Mouse (Mus musculus) neural tube, embryonic 13.5 days (tissue): ENCODE results near the gene Arf4. TPM values are rescaled to one million over a fixed set of nuclear protein-coding genes. Genes with fewer than 3 reads are reported as not detected.

Experiments used
- ATAC-seq: fragments of 200-750 bp; cut with Nextera tagmentation; 2 replicates; pipeline ENCODE4 v1.8.0; 2017; ENCODE audit warnings: low read depth, mild to moderate bottlenecking, moderate TSS enrichment, moderate library complexity
- H3K27ac ChIP-seq: fragments of 300-500 bp; sonication (generic); replicated peaks from 2 replicates; pipeline ENCODE4 v1.5.1; 2015; ENCODE audit warnings: moderate library complexity, mild to moderate bottlenecking, inconsistent platforms
- H3K27me3 ChIP-seq: fragments of 300-500 bp; sonication (generic); 2 replicates; pipeline ENCODE4 v1.6.1; 2015; ENCODE audit warnings: mild to moderate bottlenecking, inconsistent platforms
- H3K36me3 ChIP-seq: fragments of 300-500 bp; sonication (generic); 2 replicates; pipeline ENCODE4 v1.6.1; 2015; ENCODE audit warnings: mild to moderate bottlenecking, inconsistent platforms
- H3K4me1 ChIP-seq: fragments of 300-500 bp; sonication (generic); replicated peaks from 2 replicates; pipeline ENCODE4 v1.6.1; 2015; ENCODE audit warnings: inconsistent platforms
- H3K4me2 ChIP-seq: fragments of 300-500 bp; sonication (generic); 2 replicates; pipeline ENCODE4 v1.6.1; 2015; ENCODE audit warnings: inconsistent platforms, mild to moderate bottlenecking, moderate library complexity
- H3K4me3 ChIP-seq: fragments of 300-500 bp; sonication (generic); 2 replicates; pipeline ENCODE4 v1.5.1; 2015; ENCODE audit warnings: mild to moderate bottlenecking, inconsistent platforms
- H3K9ac ChIP-seq: fragments of 300-500 bp; sonication (generic); 2 replicates; pipeline ENCODE4 v1.6.1; 2015; ENCODE audit warnings: moderate library complexity, mild to moderate bottlenecking, inconsistent platforms
- H3K9me3 ChIP-seq: fragments of 300-500 bp; sonication (generic); 2 replicates; pipeline ENCODE4 v1.6.1; 2016; ENCODE audit warnings: inconsistent platforms
- WGBS: fragments of 180-500 bp; shearing (Covaris S2); methylation state at CpG from one replicate; pipeline ENCODE4 v1.1.7; 2015; 5-methylcytosine and 5-hydroxymethylcytosine counted together
- polyA plus RNA-seq: library from polyadenylated mRNA; unstranded; fragments of >200 nt; fragmentation: Nextera tagmentation; extraction: Ambion mirVana; gene quantifications from 2 replicates; pipeline ENCODE4 v1.2.1, GENCODE M21; 2015

Gene Arf4
- polyA plus RNA-seq, 1 experiment from 2014 or later, result 647 TPM

DNA sequence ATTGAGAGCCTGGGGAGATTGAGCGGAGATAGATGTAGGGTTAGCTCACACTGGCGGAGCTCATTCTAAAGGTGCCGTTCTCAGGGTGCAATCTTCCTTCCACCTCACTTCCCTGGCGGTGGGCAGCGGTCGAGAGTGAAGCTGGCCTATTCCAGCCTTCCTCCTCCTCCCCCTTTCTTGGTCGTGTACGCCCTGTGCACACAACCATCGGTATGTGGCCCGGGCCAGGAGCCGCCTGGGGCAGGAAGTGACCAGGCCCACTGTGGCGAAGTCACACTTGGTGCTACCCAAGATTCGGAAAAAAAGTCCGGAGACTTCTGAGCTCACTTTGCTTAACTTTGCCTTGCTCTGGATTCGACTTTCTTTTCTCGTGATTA lies 822 bp downstream of the Arf4 start:
- WGBS, result under 1% methylated on average over 16 of the region's 16 CpGs
- H3K27me3 ChIP-seq, result no peaks in the 10 kb centered on the region
- ATAC-seq, result peak; percentile 13

DNA sequence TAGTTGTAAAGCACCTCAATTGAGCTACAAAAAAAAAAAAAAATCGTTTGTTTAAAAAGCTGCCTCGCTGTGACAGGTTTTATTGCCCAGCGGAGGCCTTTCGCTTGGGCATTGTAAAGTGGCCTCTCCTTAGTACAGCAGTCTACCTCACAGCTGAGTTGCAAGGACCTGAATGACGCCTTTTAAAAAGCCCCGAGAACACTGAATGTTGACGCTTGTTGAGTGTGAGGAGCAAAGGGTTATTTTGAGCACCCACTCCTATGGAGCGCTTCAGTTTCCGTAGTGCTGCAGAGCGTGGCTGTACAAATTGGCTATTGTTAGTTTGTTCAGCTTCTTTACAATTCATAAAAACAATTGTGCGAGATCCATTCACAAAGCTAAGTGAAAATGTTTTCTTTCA lies 1.4 kb downstream of the Arf4 start:
- H3K27me3 ChIP-seq, result no peaks in the 10 kb centered on the region
- H3K27ac ChIP-seq, result peak overlapping the region; percentile 98
- H3K9me3 ChIP-seq, result no peaks in the 10 kb centered on the region
- ATAC-seq, result no peak
- 2% methylated on average over 11 of the region's 11 CpGs for WGBS
- peak overlapping the region; percentile 98 for H3K9ac ChIP-seq
- peak overlapping the region; percentile 88 for H3K4me2 ChIP-seq
- peaks cover 42% of the 10 kb centered on the region for H3K4me1 ChIP-seq
- peak overlapping the region; percentile 87 for H3K4me3 ChIP-seq
- H3K36me3 ChIP-seq, result no peaks in the 10 kb centered on the region

More for the DNA sequence above, 822 bp downstream of the Arf4 start:
- Histone ChIP-seq H3K4me2 (peak overlapping the region; percentile 88), H3K9ac (peak overlapping the region; percentile 98), H3K36me3 (no peaks in the 10 kb centered on the region), H3K9me3 (no peaks in the 10 kb centered on the region), H3K27ac (peak overlapping the region; percentile 98), H3K4me1 (peaks cover 41% of the 10 kb centered on the region), H3K4me3 (peak overlapping the region; percentile 87)

GRCm38 (mm10) chr14:26639961-26640360 lies 2.1 kb downstream of the Arf4 start:
- no peaks in the 10 kb centered on the region for H3K36me3 ChIP-seq
- no peaks in the 10 kb centered on the region for H3K27me3 ChIP-seq
- peak overlapping the region; percentile 87 for H3K4me3 ChIP-seq
- no peaks in the 10 kb centered on the region for H3K9me3 ChIP-seq
- H3K27ac ChIP-seq, result no peak overlapping the region; the same call in 1 of the 2 replicates
- H3K4me2 ChIP-seq, result peak overlapping the region; percentile 88
- ATAC-seq, result no peak
- WGBS, result 48% methylated on average over 2 of the region's 2 CpGs
- H3K4me1 ChIP-seq, result peaks cover 45% of the 10 kb centered on the region
- peak overlapping the region; percentile 98 for H3K9ac ChIP-seq

GRCm38 (mm10) chr14:26643006-26643624 lies 5.2 kb downstream of the Arf4 start:
- peaks cover 51% of the 10 kb centered on the region for H3K4me1 ChIP-seq
- 72% methylated on average over 3 of the region's 3 CpGs for WGBS
- no peak overlapping the region for H3K27ac ChIP-seq
- H3K9ac ChIP-seq, result no peak overlapping the region
- no peak overlapping the region for H3K4me2 ChIP-seq
- no peaks in the 10 kb centered on the region for H3K9me3 ChIP-seq
- ATAC-seq, result no peak
- H3K4me3 ChIP-seq, result no peak overlapping the region
- H3K27me3 ChIP-seq, result no peaks in the 10 kb centered on the region
- peaks cover 11% of the 10 kb centered on the region for H3K36me3 ChIP-seq

- peak overlapping the region; percentile 43 for H3K4me2 ChIP-seq
- 0 out of 2 replicates have a peak overlapping the region, but pooled peaks have one; percentile 12 for H3K4me3 ChIP-seq
- no peaks in the 10 kb centered on the region for H3K27me3 ChIP-seq
- H3K9me3 ChIP-seq, result no peaks in the 10 kb centered on the region
- peak; percentile 76; the same call in 1 of the 2 replicates for ATAC-seq
- WGBS, result 31% methylated on average over 5 of the region's 5 CpGs
- H3K9ac ChIP-seq, result no peak overlapping the region
- peak overlapping the region; percentile 61 for H3K27ac ChIP-seq
- H3K36me3 ChIP-seq, result peaks cover 21% of the 10 kb centered on the region
- H3K4me1 ChIP-seq, result peaks cover 31% of the 10 kb centered on the region
Measured at GRCm38 (mm10) chr14:26645989-26646650, 8.2 kb downstream of the Arf4 start.

GRCm38 (mm10) chr14:26647811-26648210 lies 9.9 kb downstream of the Arf4 start:
- Histone ChIP-seq H3K36me3 (peaks cover 33% of the 10 kb centered on the region), H3K9me3 (no peaks in the 10 kb centered on the region), H3K27ac (no peak overlapping the region), H3K4me3 (no peak overlapping the region), H3K27me3 (no peaks in the 10 kb centered on the region), H3K4me2 (no peak overlapping the region), H3K9ac (no peak overlapping the region), H3K4me1 (peaks cover 24% of the 10 kb centered on the region)
- no peak for ATAC-seq
- WGBS, result 84% methylated on average over 2 of the region's 2 CpGs

GRCm38 (mm10) chr14:26651901-26652300 lies 14.0 kb downstream of the Arf4 start:
- no peak overlapping the region for H3K9ac ChIP-seq
- H3K4me3 ChIP-seq, result no peak overlapping the region
- H3K27me3 ChIP-seq, result no peaks in the 10 kb centered on the region
- no peak overlapping the region for H3K4me2 ChIP-seq
- ATAC-seq, result no peak
- peaks cover 65% of the 10 kb centered on the region for H3K36me3 ChIP-seq
- H3K9me3 ChIP-seq, result no peaks in the 10 kb centered on the region
- peaks cover 4% of the 10 kb centered on the region; the same call in 1 of the 2 replicates for H3K4me1 ChIP-seq
- H3K27ac ChIP-seq, result no peak overlapping the region

DNA sequence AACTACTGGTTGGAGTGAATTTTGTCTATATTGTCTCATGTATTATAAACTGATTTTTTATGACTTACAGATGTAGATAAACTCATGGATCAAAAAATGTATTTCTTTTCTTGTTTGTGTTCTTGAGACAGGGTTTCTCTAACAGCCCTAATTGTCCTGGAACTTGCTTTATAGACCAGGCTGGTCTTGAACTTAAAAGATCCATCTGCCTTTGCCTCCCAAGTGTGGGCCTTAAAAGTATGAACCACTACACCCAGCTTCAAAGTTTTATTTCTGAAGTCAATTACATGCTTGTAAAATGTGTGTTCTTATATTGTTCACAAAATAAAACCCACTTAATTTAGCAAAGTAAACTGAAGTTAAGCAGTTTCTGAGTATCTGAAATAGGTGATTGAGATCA lies 20.3 kb downstream of the Arf4 start:
- Histone ChIP-seq H3K9ac (no peak overlapping the region), H3K4me3 (no peak overlapping the region), H3K4me2 (no peak overlapping the region), H3K27me3 (no peaks in the 10 kb centered on the region), H3K9me3 (no peaks in the 10 kb centered on the region), H3K27ac (no peak overlapping the region), H3K36me3 (peaks cover 50% of the 10 kb centered on the region), H3K4me1 (no peaks in the 10 kb centered on the region)
- ATAC-seq, result no peak

DNA sequence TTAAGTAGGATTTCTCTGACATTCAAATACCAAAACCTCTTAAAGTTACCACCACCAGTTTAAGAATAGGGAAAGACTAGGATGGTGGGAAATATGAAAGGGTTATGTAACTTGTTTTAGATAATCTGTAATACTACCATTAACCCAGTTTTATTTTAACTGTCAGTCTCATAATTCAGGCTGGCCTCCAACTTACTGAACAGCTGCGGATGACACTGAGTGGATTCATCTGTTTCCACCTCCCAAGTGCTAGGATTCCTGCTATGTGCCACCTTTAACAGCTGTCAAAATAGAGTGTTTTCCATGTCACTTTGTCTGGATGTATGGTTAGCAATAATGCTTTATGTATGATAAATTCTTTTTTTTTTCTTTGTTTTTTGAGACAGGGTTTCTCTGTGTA lies 22.4 kb downstream of the Arf4 start:
- Histone ChIP-seq H3K9ac (no peak overlapping the region), H3K27ac (no peak overlapping the region), H3K4me1 (no peaks in the 10 kb centered on the region), H3K27me3 (no peaks in the 10 kb centered on the region), H3K36me3 (peaks cover 47% of the 10 kb centered on the region), H3K9me3 (no peaks in the 10 kb centered on the region), H3K4me3 (no peak overlapping the region), H3K4me2 (no peak overlapping the region)
- WGBS, result 96% methylated on average over 1 of the region's 1 CpGs
- no peak for ATAC-seq

DNA sequence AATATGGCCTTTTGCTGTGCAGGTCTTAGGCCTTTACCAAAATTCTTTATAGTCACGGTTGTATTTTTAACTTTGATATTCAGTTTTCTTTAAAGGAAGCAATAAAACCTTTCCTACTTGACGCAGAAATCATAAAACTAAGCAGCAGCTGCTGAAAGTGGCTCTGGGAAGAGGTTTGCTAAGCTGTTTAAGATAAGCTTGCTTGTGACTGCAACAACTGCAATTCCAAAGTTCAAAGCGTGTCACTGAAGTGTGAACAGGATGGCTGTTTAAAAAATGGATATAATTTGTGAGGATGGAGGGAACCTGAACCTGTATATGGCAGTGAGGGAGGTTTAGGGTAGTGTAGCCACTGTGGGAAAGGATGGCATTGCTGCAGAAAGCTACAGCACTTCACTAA lies 24.1 kb downstream of the Arf4 start:
- no peak for ATAC-seq
- Histone ChIP-seq H3K27ac (no peak overlapping the region), H3K27me3 (no peaks in the 10 kb centered on the region), H3K4me2 (no peak overlapping the region), H3K9ac (no peak overlapping the region), H3K9me3 (no peaks in the 10 kb centered on the region), H3K4me3 (no peak overlapping the region), H3K4me1 (peaks cover 12% of the 10 kb centered on the region), H3K36me3 (peaks cover 46% of the 10 kb centered on the region)
- WGBS, result 89% methylated on average over 3 of the region's 3 CpGs

- Histone ChIP-seq H3K27me3 (no peaks in the 10 kb centered on the region), H3K4me3 (no peak overlapping the region), H3K9ac (no peak overlapping the region), H3K4me1 (peaks cover 17% of the 10 kb centered on the region), H3K4me2 (no peak overlapping the region), H3K27ac (no peak overlapping the region), H3K36me3 (peaks cover 41% of the 10 kb centered on the region), H3K9me3 (no peaks in the 10 kb centered on the region)
- no peak for ATAC-seq
- 92% methylated on average over 2 of the region's 2 CpGs for whole genome bisulfite sequencing
Measured at GRCm38 (mm10) chr14:26662488-26662887, 24.6 kb downstream of the Arf4 start.

DNA sequence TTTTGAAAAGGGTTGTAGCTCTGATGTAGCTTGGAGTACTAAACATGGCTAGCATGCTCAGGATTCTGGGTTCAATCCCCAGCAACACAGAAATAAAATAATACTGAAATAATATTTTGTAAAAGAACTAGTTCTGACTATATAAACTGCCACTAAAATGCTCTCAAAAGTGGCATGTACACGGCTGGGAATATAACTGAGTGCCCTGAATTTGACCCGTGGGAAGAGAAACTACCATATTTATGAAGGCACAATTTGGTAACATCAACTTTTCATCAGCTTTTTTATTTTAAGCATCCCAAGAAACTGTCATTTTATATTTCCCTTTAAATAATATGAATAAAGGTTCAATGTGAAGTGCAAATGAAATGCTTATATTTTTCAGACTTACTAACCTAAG lies 26.0 kb downstream of the Arf4 start:
- no peak for ATAC-seq
- Histone ChIP-seq H3K4me2 (no peak overlapping the region), H3K27ac (no peak overlapping the region), H3K4me1 (peaks cover 29% of the 10 kb centered on the region), H3K27me3 (no peaks in the 10 kb centered on the region), H3K9me3 (no peaks in the 10 kb centered on the region), H3K4me3 (no peak overlapping the region), H3K9ac (no peak overlapping the region), H3K36me3 (peaks cover 33% of the 10 kb centered on the region)
- WGBS, result 94% methylated on average over 2 of the region's 2 CpGs

DNA sequence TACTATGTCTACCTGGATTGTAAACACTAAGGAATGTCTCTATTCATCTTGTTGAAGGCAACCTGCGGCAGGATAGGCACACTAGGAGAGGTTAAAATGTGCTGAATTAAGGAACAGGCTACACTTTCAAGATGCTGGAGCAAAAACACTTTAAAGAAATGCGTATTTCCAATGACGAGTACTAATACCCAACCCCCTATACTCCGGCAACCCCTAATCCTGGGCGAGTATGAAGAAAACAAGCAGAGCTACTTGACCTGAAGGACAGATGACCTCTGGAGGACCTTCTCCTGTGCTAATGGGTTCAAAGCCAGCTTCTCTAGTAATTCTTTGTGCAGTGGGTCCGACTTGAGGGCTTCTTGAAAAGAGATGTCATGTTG lies 30.1 kb downstream of the Arf4 start:
- H3K4me1 ChIP-seq, result peaks cover 35% of the 10 kb centered on the region
- H3K27ac ChIP-seq, result no peak overlapping the region
- no peaks in the 10 kb centered on the region for H3K9me3 ChIP-seq
- 37% methylated on average over 6 of the region's 6 CpGs for WGBS
- 0 out of 2 replicates have a peak, but pooled peaks cover 6% of the 10 kb centered on the region for H3K27me3 ChIP-seq
- H3K36me3 ChIP-seq, result peaks cover 26% of the 10 kb centered on the region
- ATAC-seq, result no peak
- peak overlapping the region; percentile 99 for H3K4me3 ChIP-seq
- H3K4me2 ChIP-seq, result peak overlapping the region; percentile 100
- H3K9ac ChIP-seq, result peak overlapping the region; percentile 93
